Mouse (Mus musculus) liver, adult 2 months (tissue): Measurements from ENCODE around the gene Dbh. TPM values are rescaled to one million over a fixed set of nuclear protein-coding genes. Genes with fewer than 3 reads are reported as not detected.

Source experiments
- DNase-seq: peaks from one replicate; pipeline ENCODE4 v3.0.0-alpha.2; 2011; ENCODE audit warnings: low read depth, low spot score; ENCODE audit errors: extremely low read depth
- H3K27ac ChIP-seq: fragments of 200-500 bp; replicated peaks from 2 replicates; pipeline ENCODE4 v1.5.1; 2012; ENCODE audit warnings: low read depth, mild to moderate bottlenecking, control low read depth, inconsistent platforms, low read length; ENCODE audit not compliant: insufficient read depth
- H3K27me3 ChIP-seq: fragments of 200-500 bp; 2 replicates; pipeline ENCODE4 v1.6.1; 2012; ENCODE audit warnings: mild to moderate bottlenecking, moderate library complexity, low read length, inconsistent platforms; ENCODE audit not compliant: control insufficient read depth, insufficient read depth
- H3K36me3 ChIP-seq: fragments of 200-500 bp; 2 replicates; pipeline ENCODE4 v1.6.1; 2012; ENCODE audit warnings: low read length, inconsistent platforms; ENCODE audit not compliant: control insufficient read depth, insufficient read depth
- H3K4me1 ChIP-seq: fragments of 200-500 bp; 2 replicates; pipeline ENCODE4 v1.6.1; 2011; ENCODE audit warnings: low read length; ENCODE audit not compliant: control insufficient read depth, insufficient read depth
- H3K4me3 ChIP-seq: fragments of 200-500 bp; 2 replicates; pipeline ENCODE4 v1.5.1; 2011; ENCODE audit warnings: low read depth, mild to moderate bottlenecking, control low read depth, low read length, moderate library complexity; ENCODE audit not compliant: insufficient read depth
- H3K79me2 ChIP-seq: fragments of 200-500 bp; 2 replicates; pipeline ENCODE4 v1.6.1; 2012; ENCODE audit warnings: inconsistent platforms, mild to moderate bottlenecking, low read length, moderate library complexity; ENCODE audit not compliant: control insufficient read depth, insufficient read depth
- H3K9ac ChIP-seq: fragments of 200-500 bp; 2 replicates; pipeline ENCODE4 v1.6.1; 2012; ENCODE audit warnings: low read depth, mild to moderate bottlenecking, control low read depth, inconsistent platforms, low read length
- CTCF ChIP-seq: fragments of 200-500 bp; IDR thresholded peaks from 2 replicates; pipeline ENCODE4 v1.5.1; 2011; ENCODE audit warnings: low read depth, low read length, control low read depth
- POLR2A ChIP-seq: fragments of 200-500 bp; IDR thresholded peaks from 2 replicates; pipeline ENCODE4 v1.6.1; 2011; ENCODE audit warnings: low read length, control low read depth; ENCODE audit not compliant: insufficient read depth; ENCODE audit errors: extremely low read depth
- WGBS: fragments of 180-500 bp; shearing (Covaris S2); methylation state at CpG from one replicate; pipeline ENCODE4 v1.1.7; 2018; 5-methylcytosine and 5-hydroxymethylcytosine counted together
- polyA plus RNA-seq: library from polyadenylated mRNA; depleted of rRNA; stranded (reverse); fragments of >200 nt; gene quantifications from 2 replicates; pipeline ENCODE4 v1.2.3, GENCODE M21; 2012
- total RNA-seq: library from RNA; depleted of rRNA; stranded (reverse); fragments of >200 nt; gene quantifications from 2 replicates; pipeline ENCODE4 v1.2.3, GENCODE M21; 2014

The Dbh gene
- total and polyA plus RNA-seq, 2 experiments: under 0.01 TPM; not detected in 1

DNA sequence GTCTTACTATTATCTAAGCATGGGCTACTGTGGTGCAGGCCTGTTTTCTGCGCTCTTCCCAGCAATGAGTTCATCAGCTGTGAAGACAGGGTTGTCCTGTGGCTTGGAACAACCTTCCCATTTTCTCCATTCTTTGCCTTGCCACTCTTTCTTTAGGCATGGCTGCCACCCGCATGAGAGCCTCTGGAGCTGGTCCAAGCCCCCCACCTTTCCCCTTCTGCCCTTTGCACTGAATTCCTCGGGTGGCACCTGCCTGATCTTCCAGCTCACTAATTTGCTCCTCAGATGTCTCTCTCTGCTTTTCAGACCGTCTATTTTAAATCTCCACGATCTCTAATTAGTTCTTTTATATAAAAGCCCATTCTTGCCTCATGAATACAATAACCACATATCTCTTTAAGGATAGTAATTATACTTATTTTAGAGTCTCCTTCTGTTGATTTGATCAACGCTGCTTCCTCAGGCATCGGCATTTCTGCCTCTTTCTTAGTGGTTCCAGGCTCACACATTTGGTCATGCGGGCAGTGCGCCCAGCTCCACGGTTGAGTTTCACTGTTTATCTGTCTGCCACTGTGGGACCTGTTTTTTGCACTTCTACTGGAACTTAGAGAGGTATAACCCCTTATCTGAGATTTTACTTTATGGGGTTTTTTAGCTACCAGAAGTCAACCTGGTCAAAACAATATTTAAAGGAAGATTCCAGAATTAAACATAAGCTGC is 10.4 kb upstream of the Dbh start:
- no peaks in the 10 kb centered on the region for H3K36me3 ChIP-seq
- no peak overlapping the region for H3K4me3 ChIP-seq
- no peak for TF ChIP-seq CTCF
- no peak for TF ChIP-seq POLR2A
- no peaks in the 10 kb centered on the region for H3K79me2 ChIP-seq
- no peak for DNase-seq
- no peaks in the 10 kb centered on the region for H3K27me3 ChIP-seq
- H3K27ac ChIP-seq: no peak overlapping the region
- H3K9ac ChIP-seq: no peak overlapping the region
- H3K4me1 ChIP-seq: no peaks in the 10 kb centered on the region
- WGBS: 82% methylated on average over 10 of the region's 10 CpGs

DNA sequence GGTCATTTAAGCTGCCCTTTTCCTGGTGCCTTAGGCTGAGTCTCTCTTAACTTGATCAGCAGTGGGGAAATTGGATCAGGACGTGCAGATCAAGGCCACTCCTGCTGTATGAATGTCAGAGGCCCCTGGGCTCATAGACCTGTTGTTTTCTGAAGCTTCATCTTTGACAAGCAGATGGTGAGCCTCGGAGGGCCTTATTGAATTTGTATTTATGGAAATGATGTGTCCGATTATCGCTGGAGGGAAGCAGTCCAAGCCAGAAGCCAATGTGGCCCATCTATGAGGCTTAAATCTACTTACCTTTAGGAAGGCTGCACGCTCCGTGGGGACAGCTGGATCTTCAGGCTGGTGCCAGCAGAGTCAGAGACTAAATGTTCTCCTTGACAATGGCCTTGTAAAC is 8.4 kb upstream of the Dbh start:
- DNase-seq: no peak
- H3K79me2 ChIP-seq: no peaks in the 10 kb centered on the region
- no peaks in the 10 kb centered on the region for H3K27me3 ChIP-seq
- 83% methylated on average over 6 of the region's 6 CpGs for WGBS
- no peaks in the 10 kb centered on the region for H3K4me1 ChIP-seq
- H3K36me3 ChIP-seq: no peaks in the 10 kb centered on the region
- TF ChIP-seq POLR2A (no peak), CTCF (no peak)
- H3K4me3 ChIP-seq: no peak overlapping the region
- H3K27ac ChIP-seq: no peak overlapping the region
- no peak overlapping the region for H3K9ac ChIP-seq

DNA sequence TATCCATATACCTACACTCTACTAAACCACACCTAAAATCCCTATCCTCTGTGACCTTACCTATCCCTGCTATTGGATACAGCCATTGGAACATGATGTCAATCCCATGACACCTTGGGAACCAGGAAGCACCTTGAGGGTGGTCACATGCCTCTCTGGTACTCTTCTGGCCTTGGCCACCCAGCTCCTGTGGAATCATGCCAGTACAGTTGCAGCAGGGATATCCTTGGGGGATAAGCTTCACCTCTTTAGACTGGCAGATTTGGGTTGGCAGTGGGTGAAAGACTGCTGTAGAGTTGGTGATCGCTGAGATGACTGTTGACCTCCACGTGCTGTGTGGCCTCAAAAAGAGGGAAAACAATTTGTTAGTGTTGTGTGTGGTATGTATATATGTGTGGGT is 3.5 kb upstream of the Dbh start:
- WGBS: 88% methylated on average over 2 of the region's 2 CpGs
- TF ChIP-seq CTCF (no peak), POLR2A (no peak)
- Histone ChIP-seq H3K27ac (no peak overlapping the region), H3K79me2 (no peaks in the 10 kb centered on the region), H3K27me3 (no peaks in the 10 kb centered on the region), H3K9ac (no peak overlapping the region), H3K4me3 (no peak overlapping the region), H3K36me3 (no peaks in the 10 kb centered on the region), H3K4me1 (no peaks in the 10 kb centered on the region)
- no peak for DNase-seq

DNA sequence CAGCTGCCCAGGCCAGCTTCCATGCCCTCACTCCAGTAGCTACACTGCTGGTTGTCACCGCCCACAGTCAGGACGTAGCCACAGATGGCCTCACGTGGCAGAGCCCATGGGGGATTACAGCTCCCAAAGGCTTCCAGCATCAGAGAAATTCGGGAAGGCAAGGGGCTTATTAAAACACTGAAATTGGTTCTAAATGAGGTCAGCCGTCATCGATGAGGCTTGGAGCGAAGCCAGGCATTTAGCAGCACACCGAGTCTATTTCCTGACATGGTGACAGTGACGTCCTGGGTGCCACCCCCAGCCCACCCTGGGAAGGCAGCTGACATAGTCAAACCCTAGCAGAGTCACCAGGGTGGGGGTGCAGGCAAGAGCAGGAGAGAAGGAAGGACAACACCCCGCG is 2.4 kb upstream of the Dbh start:
- TF ChIP-seq CTCF: no peak
- TF ChIP-seq POLR2A: no peak
- Histone ChIP-seq H3K27ac (no peak overlapping the region), H3K27me3 (no peaks in the 10 kb centered on the region), H3K36me3 (no peaks in the 10 kb centered on the region), H3K79me2 (no peaks in the 10 kb centered on the region), H3K9ac (no peak overlapping the region), H3K4me3 (no peak overlapping the region), H3K4me1 (no peaks in the 10 kb centered on the region)
- no peak for DNase-seq
- WGBS: 80% methylated on average over 11 of the region's 11 CpGs

DNA sequence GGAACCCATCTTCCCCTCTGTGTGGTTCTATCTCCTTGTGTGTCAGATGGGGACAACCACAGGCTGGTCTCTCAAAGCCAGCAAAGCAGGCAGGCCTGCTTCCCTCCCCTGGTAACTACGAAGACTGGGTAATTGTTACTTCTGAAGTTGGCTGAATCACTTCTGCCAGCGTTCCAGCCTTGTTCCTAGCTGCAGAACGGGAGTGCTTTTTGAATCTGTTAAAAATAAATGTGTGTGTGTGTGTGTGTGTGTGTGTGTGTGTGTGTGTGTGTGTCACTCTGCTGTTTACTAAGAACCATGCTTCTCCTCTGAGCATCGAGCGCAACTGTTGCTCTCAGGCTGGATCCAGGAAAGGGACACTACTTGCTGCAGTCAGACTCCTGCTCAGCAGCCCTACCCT is 1.2 kb upstream of the Dbh start:
- H3K79me2 ChIP-seq: no peaks in the 10 kb centered on the region
- no peaks in the 10 kb centered on the region for H3K36me3 ChIP-seq

DNA sequence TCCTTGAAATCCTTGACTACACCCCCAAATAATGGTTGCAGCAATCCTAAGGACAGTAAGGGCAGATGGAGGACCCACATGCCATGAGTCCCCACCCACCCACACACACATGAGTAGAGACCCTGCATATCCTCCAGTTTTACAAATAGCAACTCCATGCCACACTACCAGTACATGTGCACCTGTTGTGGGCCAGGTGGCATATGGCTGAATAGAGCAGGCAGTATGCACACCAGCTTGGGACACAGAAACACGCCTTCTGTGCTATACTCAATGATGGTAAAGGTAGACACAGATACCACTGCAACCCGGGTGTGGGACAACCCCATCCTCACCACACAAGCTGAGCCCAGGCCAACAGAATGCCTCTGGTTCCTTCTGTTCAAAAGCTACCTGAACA is 1.0 kb downstream of the Dbh start:
- Histone ChIP-seq H3K36me3 (no peaks in the 10 kb centered on the region), H3K27me3 (no peaks in the 10 kb centered on the region), H3K27ac (no peak overlapping the region), H3K4me3 (no peak overlapping the region), H3K79me2 (no peaks in the 10 kb centered on the region), H3K4me1 (no peaks in the 10 kb centered on the region), H3K9ac (no peak overlapping the region)
- no peak for DNase-seq
- WGBS: 77% methylated on average over 2 of the region's 2 CpGs
- TF ChIP-seq POLR2A (no peak), CTCF (no peak)

More for the DNA sequence above, 1.2 kb upstream of the Dbh start:
- H3K4me3 ChIP-seq: no peak overlapping the region
- no peak overlapping the region for H3K9ac ChIP-seq
- H3K4me1 ChIP-seq: no peaks in the 10 kb centered on the region
- H3K27ac ChIP-seq: no peak overlapping the region
- TF ChIP-seq CTCF (no peak), POLR2A (no peak)
- 84% methylated on average over 5 of the region's 5 CpGs for WGBS
- no peaks in the 10 kb centered on the region for H3K27me3 ChIP-seq
- no peak for DNase-seq
